Comparison of ENCODE assay signal across 12 mouse cellular contexts in genomic region chr3:129224806-129225576, GRCm38 (mm10). TPM values are rescaled to one million over a fixed set of nuclear protein-coding genes. Genes with fewer than 3 reads are reported as not detected.
A peak's percentile ranks its signal among the peaks of the same experiment; 100 is the strongest.
DNase-seq lines count a peak whose midpoint lies in the region; ATAC-seq and TF ChIP-seq lines count a peak whose summit lies in the region.
"Had no signal": no experiment of that assay in that cellular context is flagged by ENCODE, and none has a peak within 500 bp of the region (broad histone marks: within the 10 kb centered on the region; RNA-seq: fewer than 3 reads in every experiment).

No protein-coding gene starts in this region.

- H3K4me1 ChIP-seq in hindbrain, embryonic 13.5 days (replicated peaks), result peaks cover 8% of the 10 kb centered on the region; the same call in 1 of the 2 replicates
- H3K4me1 ChIP-seq in hindbrain, embryonic 16.5 days (ENCODE audit: control insufficient read depth, insufficient read depth, low read depth, low read length), result no peaks in the 10 kb centered on the region
- H3K4me1 ChIP-seq in embryonic facial prominence, embryonic 13.5 days, result peaks cover 19% of the 10 kb centered on the region
- H3K4me1 ChIP-seq in small intestine, adult 2 months (ENCODE audit: control insufficient read depth, insufficient read depth, insufficient read length, low read length), result peaks cover 1% of the 10 kb centered on the region; the same call in 1 of the 2 replicates

- no peak overlapping the region for H3K4me2 ChIP-seq in hindbrain, embryonic 13.5 days
- H3K4me2 ChIP-seq in hindbrain, embryonic 16.5 days (ENCODE audit: low read length), result no peak overlapping the region
- H3K4me2 ChIP-seq in embryonic facial prominence, embryonic 13.5 days, result peak overlapping the region; percentile 41

- no peaks in the 10 kb centered on the region for H3K9me3 ChIP-seq in hindbrain, embryonic 13.5 days
- H3K9me3 ChIP-seq in hindbrain, embryonic 16.5 days (ENCODE audit: control insufficient read depth, low read length), result no peaks in the 10 kb centered on the region
- no peaks in the 10 kb centered on the region for H3K9me3 ChIP-seq in embryonic facial prominence, embryonic 13.5 days

- H3K27ac ChIP-seq in hindbrain, embryonic 13.5 days, result no peak overlapping the region
- no peak overlapping the region for H3K27ac ChIP-seq in hindbrain, embryonic 16.5 days (ENCODE audit: low read depth, low read length)
- no peak overlapping the region for H3K27ac ChIP-seq in embryonic facial prominence, embryonic 13.5 days
- H3K27ac ChIP-seq in small intestine, adult 2 months (ENCODE audit: insufficient read depth, low read depth, low read length), result peak overlapping the region; percentile 93

- no peak overlapping the region for H3K4me3 ChIP-seq in hindbrain, embryonic 13.5 days
- no peak overlapping the region for H3K4me3 ChIP-seq in hindbrain, embryonic 16.5 days (ENCODE audit: low read length)
- H3K4me3 ChIP-seq in embryonic facial prominence, embryonic 13.5 days, result peak overlapping the region; percentile 13
- H3K4me3 ChIP-seq in small intestine, adult 2 months (ENCODE audit: low read depth, low read length), result peak overlapping the region; percentile 81

- WGBS in hindbrain, embryonic 13.5 days, result under 1% methylated on average over 40 of the region's 40 CpGs
- WGBS in hindbrain, embryonic 16.5 days, result under 1% methylated on average over 40 of the region's 40 CpGs
- 2% methylated on average over 40 of the region's 40 CpGs for WGBS in embryonic facial prominence, embryonic 13.5 days
- 2% methylated on average over 40 of the region's 40 CpGs for WGBS in small intestine, adult 2 months

- ATAC-seq in hindbrain, embryonic 13.5 days (ENCODE audit: low FRiP score), result peak; percentile 49; the same call in 1 of the 2 replicates
- no peak for ATAC-seq in hindbrain, embryonic 16.5 days
- no peak for ATAC-seq in embryonic facial prominence, embryonic 13.5 days (ENCODE audit: insufficient number of reproducible peaks, insufficient read depth, low FRiP score, low TSS enrichment, low read depth)

- no peak for TF ChIP-seq CTCF in small intestine, adult 2 months (IDR thresholded peaks at IDR 0.05; ENCODE audit: extremely low read depth, insufficient read length, insufficient replicate concordance, low read depth, low read length)

- H3K36me3 ChIP-seq in hindbrain, embryonic 13.5 days, result no peaks in the 10 kb centered on the region
- H3K36me3 ChIP-seq in hindbrain, embryonic 16.5 days (ENCODE audit: control insufficient read depth, insufficient read depth, low read length), result no peaks in the 10 kb centered on the region
- no peaks in the 10 kb centered on the region for H3K36me3 ChIP-seq in embryonic facial prominence, embryonic 13.5 days
- H3K36me3 ChIP-seq in small intestine, adult 2 months (ENCODE audit: control insufficient read depth, insufficient read depth, low read length), result no peaks in the 10 kb centered on the region

- peak; percentile 64 to 87 for DNase-seq in kidney, postnatal 25 days
- DNase-seq in spleen, adult 18-20 months, result no peak
- DNase-seq in layer of hippocampus, adult 18-20 months (ENCODE audit: low spot score in 2 of 2), result no peak
- no peak for DNase-seq in urinary bladder, postnatal 25 days (ENCODE audit: low spot score)
- DNase-seq: cerebellum, adult 11 months; gastrocnemius, postnatal 25 days; lung, adult 2 months; right cerebral cortex, adult 18-20 months had no signal

- H3K9ac ChIP-seq in hindbrain, embryonic 13.5 days, result no peak overlapping the region
- no peak overlapping the region for H3K9ac ChIP-seq in hindbrain, embryonic 16.5 days (ENCODE audit: low read depth, low read length)
- H3K9ac ChIP-seq in embryonic facial prominence, embryonic 13.5 days, result peak overlapping the region; percentile 55

- H3K27me3 ChIP-seq in hindbrain, embryonic 13.5 days, result peaks cover 92% of the 10 kb centered on the region
- peaks cover 39% of the 10 kb centered on the region for H3K27me3 ChIP-seq in hindbrain, embryonic 16.5 days (replicated peaks; ENCODE audit: control insufficient read depth, insufficient read depth, low read length)
- peaks cover 87% of the 10 kb centered on the region for H3K27me3 ChIP-seq in embryonic facial prominence, embryonic 13.5 days
- H3K27me3 ChIP-seq in small intestine, adult 2 months (ENCODE audit: control insufficient read depth, insufficient read depth, low read length), result no peaks in the 10 kb centered on the region; the same call in none of the 2 replicates

- TF ChIP-seq POLR2A in small intestine, adult 2 months (IDR thresholded peaks at IDR 0.05; ENCODE audit: low read depth, low read length), result peak; percentile 76; the same call in 1 of the 2 replicates

RNA-seq across cellular contexts. Expression of gene Pitx2, which starts 25.3 kb away (rescaled TPM):
- polyA plus RNA-seq in hindbrain, embryonic 13.5 days (2015; fragmentation: Nextera tagmentation; extraction: Ambion mirVana), result 2.1 and 2.6 TPM in 2 replicates
- 2.7 and 3.1 TPM in 2 replicates for polyA plus RNA-seq in hindbrain, embryonic 16.5 days (2015; fragmentation: Nextera tagmentation; extraction: Ambion mirVana)
- 62.5 and 65.6 TPM in 2 replicates for polyA plus RNA-seq in embryonic facial prominence, embryonic 13.5 days (2015; fragmentation: Nextera tagmentation; extraction: Ambion mirVana)
- 4.4 and 23.8 TPM in 2 replicates for polyA plus RNA-seq in small intestine, adult 2 months (2012; rRNA removed)
- not detected for total RNA-seq in layer of hippocampus, adult 18-20 months (2021)

Comparison
In these comparisons a context has a peak if more than half of its experiments do, and no peak if none do; other contexts are left out.
1. H3K4me3 ChIP-seq: peak in embryonic facial prominence, embryonic 13.5 days (single experiment) and small intestine, adult 2 months (single experiment); none in hindbrain, embryonic 13.5 days (single experiment) and hindbrain, embryonic 16.5 days (single experiment).
2. DNase-seq: peak in kidney, postnatal 25 days (2 of 2); none in spleen, adult 18-20 months (0 of 2), layer of hippocampus, adult 18-20 months (0 of 2) and urinary bladder, postnatal 25 days (single experiment).